Mouse (Mus musculus) hindbrain, embryonic 16.5 days (tissue): ENCODE data around the gene Zfp524. TPM values are rescaled to one million over a fixed set of nuclear protein-coding genes. Genes with fewer than 3 reads are reported as not detected.

Source experiments
- ATAC-seq: fragments of 200-750 bp; cut with Nextera tagmentation; 2 replicates; pipeline ENCODE4 v1.8.0; 2017; ENCODE audit warnings: moderate TSS enrichment, moderate library complexity
- H3K27ac ChIP-seq: fragments of 300-500 bp; sonication (generic); 2 replicates; pipeline ENCODE4 v1.5.1; 2014; ENCODE audit warnings: low read depth, mild to moderate bottlenecking, control low read depth, low read length, moderate library complexity
- H3K27me3 ChIP-seq: fragments of 300-500 bp; sonication (generic); replicated peaks from 2 replicates; pipeline ENCODE4 v1.6.1; 2014; ENCODE audit warnings: low read length; ENCODE audit not compliant: control insufficient read depth, insufficient read depth
- H3K36me3 ChIP-seq: fragments of 300-500 bp; sonication (generic); 2 replicates; pipeline ENCODE4 v1.6.1; 2014; ENCODE audit warnings: mild to moderate bottlenecking, low read length, moderate library complexity, mixed read lengths; ENCODE audit not compliant: control insufficient read depth, insufficient read depth
- H3K4me1 ChIP-seq: fragments of 300-500 bp; sonication (generic); 2 replicates; pipeline ENCODE4 v1.6.1; 2014; ENCODE audit warnings: low read depth, low read length; ENCODE audit not compliant: control insufficient read depth, insufficient read depth
- H3K4me2 ChIP-seq: fragments of 300-500 bp; sonication (generic); 2 replicates; pipeline ENCODE4 v1.6.1; 2014; ENCODE audit warnings: mild to moderate bottlenecking, low read length, control low read depth, moderate library complexity
- H3K4me3 ChIP-seq: fragments of 300-500 bp; sonication (generic); 2 replicates; pipeline ENCODE4 v1.5.1; 2014; ENCODE audit warnings: mild to moderate bottlenecking, low read length, control low read depth, moderate library complexity
- H3K9ac ChIP-seq: fragments of 300-500 bp; sonication (generic); 2 replicates; pipeline ENCODE4 v1.6.1; 2014; ENCODE audit warnings: low read depth, mild to moderate bottlenecking, control low read depth, low read length, moderate library complexity
- H3K9me3 ChIP-seq: fragments of 300-500 bp; sonication (generic); 2 replicates; pipeline ENCODE4 v1.6.1; 2014; ENCODE audit warnings: mild to moderate bottlenecking, low read length, moderate library complexity; ENCODE audit not compliant: control insufficient read depth
- WGBS: fragments of 180-500 bp; shearing (Covaris S2); extraction: QIAGEN DNeasy Blood & Tissue Kit; methylation state at CpG from one replicate; pipeline ENCODE4 v1.1.7; 2014; 5-methylcytosine and 5-hydroxymethylcytosine counted together
- polyA plus RNA-seq: library from polyadenylated mRNA; unstranded; fragments of >200 nt; fragmentation: Nextera tagmentation; extraction: Ambion mirVana; gene quantifications from 2 replicates; pipeline ENCODE4 v1.2.1, GENCODE M21; 2015

The Zfp524 gene
- polyA plus RNA-seq, 1 experiment from 2014 or later: 9.3 TPM

GRCm38 (mm10) chr7:5052931-5053343 lies 38.7 kb downstream of the Zfp524 start:
- H3K9me3 ChIP-seq: no peaks in the 10 kb centered on the region
- no peak for ATAC-seq
- peak overlapping the region; percentile 79 for H3K4me2 ChIP-seq
- peak overlapping the region; percentile 91 for H3K9ac ChIP-seq
- 4% methylated on average over 43 of the region's 45 CpGs for WGBS
- H3K4me1 ChIP-seq: peaks cover 44% of the 10 kb centered on the region
- H3K4me3 ChIP-seq: peak overlapping the region; percentile 79
- H3K27me3 ChIP-seq: peaks cover 6% of the 10 kb centered on the region
- no peak overlapping the region for H3K27ac ChIP-seq
- H3K36me3 ChIP-seq: no peaks in the 10 kb centered on the region

- 9% methylated on average over 32 of the region's 32 CpGs for WGBS
- Histone ChIP-seq H3K4me1 (peaks cover 44% of the 10 kb centered on the region), H3K4me3 (peak overlapping the region; percentile 79), H3K27ac (peak overlapping the region; percentile 65), H3K27me3 (peaks cover 6% of the 10 kb centered on the region), H3K4me2 (peak overlapping the region; percentile 79), H3K36me3 (no peaks in the 10 kb centered on the region), H3K9me3 (no peaks in the 10 kb centered on the region), H3K9ac (peak overlapping the region; percentile 91)
- no peak for ATAC-seq
These were observed 39.4 kb downstream of the Zfp524 start for GRCm38 (mm10) chr7:5053456-5054179.

- peaks cover 57% of the 10 kb centered on the region for H3K4me1 ChIP-seq
- H3K36me3 ChIP-seq: no peaks in the 10 kb centered on the region
These were observed 42.5 kb downstream of the Zfp524 start for GRCm38 (mm10) chr7:5056651-5057263.

GRCm38 (mm10) chr7:5057381-5057780 lies 43.2 kb downstream of the Zfp524 start:
- peaks cover 6% of the 10 kb centered on the region for H3K27me3 ChIP-seq
- H3K4me2 ChIP-seq: peak overlapping the region; percentile 78
- peak overlapping the region; percentile 66 for H3K9ac ChIP-seq
- 36% methylated on average over 8 of the region's 8 CpGs for WGBS
- peaks cover 52% of the 10 kb centered on the region for H3K4me1 ChIP-seq
- H3K36me3 ChIP-seq: no peaks in the 10 kb centered on the region
- no peaks in the 10 kb centered on the region for H3K9me3 ChIP-seq
- peak overlapping the region; percentile 46 for H3K4me3 ChIP-seq
- no peak overlapping the region; the same call in 1 of the 2 replicates for H3K27ac ChIP-seq
- no peak for ATAC-seq

More at GRCm38 (mm10) chr7:5056651-5057263, 42.5 kb downstream of the Zfp524 start:
- peak overlapping the region; percentile 83 for H3K27ac ChIP-seq
- no peaks in the 10 kb centered on the region for H3K9me3 ChIP-seq
- peak overlapping the region; percentile 78 for H3K4me2 ChIP-seq
- peaks cover 6% of the 10 kb centered on the region for H3K27me3 ChIP-seq
- peak overlapping the region; percentile 66 for H3K9ac ChIP-seq
- 2% methylated on average over 49 of the region's 55 CpGs for WGBS
- peak; percentile 25 for ATAC-seq
- H3K4me3 ChIP-seq: peak overlapping the region; percentile 46

- 25% methylated on average over 11 of the region's 11 CpGs for WGBS
- H3K36me3 ChIP-seq: no peaks in the 10 kb centered on the region
- peaks cover 6% of the 10 kb centered on the region for H3K27me3 ChIP-seq
- no peak overlapping the region for H3K27ac ChIP-seq
- no peak for ATAC-seq
- no peaks in the 10 kb centered on the region for H3K9me3 ChIP-seq
- H3K9ac ChIP-seq: peak overlapping the region; percentile 66
- H3K4me2 ChIP-seq: peak overlapping the region; percentile 78
- peaks cover 49% of the 10 kb centered on the region for H3K4me1 ChIP-seq
- H3K4me3 ChIP-seq: peak overlapping the region; percentile 46
These were observed 43.6 kb downstream of the Zfp524 start for GRCm38 (mm10) chr7:5057804-5058203.

GRCm38 (mm10) chr7:5058631-5059030 lies 44.4 kb downstream of the Zfp524 start:
- Histone ChIP-seq H3K4me2 (no peak overlapping the region), H3K27me3 (peaks cover 6% of the 10 kb centered on the region)
- ATAC-seq: no peak

GRCm38 (mm10) chr7:5059421-5059820 lies 45.2 kb downstream of the Zfp524 start:
- 93% methylated on average over 12 of the region's 12 CpGs for WGBS
- no peak overlapping the region for H3K4me2 ChIP-seq
- H3K27me3 ChIP-seq: peaks cover 5% of the 10 kb centered on the region
- H3K9ac ChIP-seq: peak overlapping the region; percentile 83; the same call in 1 of the 2 replicates
- no peaks in the 10 kb centered on the region for H3K9me3 ChIP-seq
- H3K27ac ChIP-seq: peak overlapping the region; percentile 99
- peaks cover 51% of the 10 kb centered on the region for H3K4me1 ChIP-seq
- H3K36me3 ChIP-seq: no peaks in the 10 kb centered on the region
- no peak overlapping the region for H3K4me3 ChIP-seq
- ATAC-seq: no peak

More at GRCm38 (mm10) chr7:5058631-5059030, 44.4 kb downstream of the Zfp524 start:
- Histone ChIP-seq H3K27ac (no peak overlapping the region), H3K4me3 (no peak overlapping the region), H3K4me1 (peaks cover 47% of the 10 kb centered on the region), H3K9me3 (no peaks in the 10 kb centered on the region), H3K36me3 (no peaks in the 10 kb centered on the region), H3K9ac (no peak overlapping the region)
- 92% methylated on average over 1 of the region's 1 CpGs for WGBS

- Histone ChIP-seq H3K27me3 (no peaks in the 10 kb centered on the region; the same call in 1 of the 2 replicates), H3K36me3 (no peaks in the 10 kb centered on the region), H3K9ac (peak overlapping the region; percentile 83), H3K27ac (peak overlapping the region; percentile 99), H3K4me2 (peak overlapping the region; percentile 96), H3K9me3 (no peaks in the 10 kb centered on the region), H3K4me3 (peak overlapping the region; percentile 74), H3K4me1 (peaks cover 46% of the 10 kb centered on the region)
- peak; percentile 2; the same call in 1 of the 2 replicates for ATAC-seq
- WGBS: 1% methylated on average over 27 of the region's 27 CpGs
These were observed 46.1 kb downstream of the Zfp524 start for GRCm38 (mm10) chr7:5060239-5060731.
